Mouse (Mus musculus): ENCODE data around the gene Il2rb. TPM values are rescaled to one million over a fixed set of nuclear protein-coding genes. Genes with fewer than 3 reads are reported as not detected.

The Il2rb gene
- polyA plus RNA-seq, 1 experiment from 2014 or later = not detected

DNA sequence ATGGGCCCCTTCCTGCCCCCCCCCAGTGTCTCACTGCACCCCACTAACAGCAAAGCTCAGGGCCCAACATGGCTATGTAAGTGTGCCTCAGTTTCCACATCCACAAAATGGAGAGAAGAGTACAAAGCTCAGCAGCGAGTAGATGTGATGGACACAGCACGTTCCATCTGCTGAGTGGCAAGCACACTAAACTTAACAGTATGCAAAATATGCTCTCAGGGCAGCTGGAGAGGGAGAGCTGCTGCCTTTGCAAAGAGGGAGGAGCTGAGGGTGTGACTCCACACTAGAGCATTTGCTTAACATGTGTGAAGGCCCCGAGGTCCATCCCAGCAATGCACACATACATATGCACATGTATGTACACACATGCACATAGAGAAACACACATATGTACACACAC, 42.1 kb downstream of the Il2rb start:
- WGBS (ENCODE audit: insufficient replicate concordance) = 79% methylated on average over 3 of the region's 3 CpGs
- H3K4me3 ChIP-seq (ENCODE audit: low read depth, low read length) = no peak overlapping the region
- H3K9me3 ChIP-seq (replicated peaks; ENCODE audit: control insufficient read depth, low read length) = no peaks in the 10 kb centered on the region
- H3K27me3 ChIP-seq (ENCODE audit: control insufficient read depth, insufficient read depth, low read length) = no peaks in the 10 kb centered on the region; the same call in 1 of the 2 replicates
- H3K36me3 ChIP-seq (ENCODE audit: control insufficient read depth, insufficient read depth, low read length) = no peaks in the 10 kb centered on the region
- no peak for ATAC-seq (replicated peaks; ENCODE audit: insufficient number of reproducible peaks, low FRiP score, low TSS enrichment)
- H3K27ac ChIP-seq (ENCODE audit: low read depth, low read length) = no peak overlapping the region
- H3K4me2 ChIP-seq = no peak overlapping the region
- peaks cover 23% of the 10 kb centered on the region for H3K4me1 ChIP-seq (ENCODE audit: control insufficient read depth, insufficient read depth, low read length)
- H3K9ac ChIP-seq (ENCODE audit: low read depth, low read length) = no peak overlapping the region

DNA sequence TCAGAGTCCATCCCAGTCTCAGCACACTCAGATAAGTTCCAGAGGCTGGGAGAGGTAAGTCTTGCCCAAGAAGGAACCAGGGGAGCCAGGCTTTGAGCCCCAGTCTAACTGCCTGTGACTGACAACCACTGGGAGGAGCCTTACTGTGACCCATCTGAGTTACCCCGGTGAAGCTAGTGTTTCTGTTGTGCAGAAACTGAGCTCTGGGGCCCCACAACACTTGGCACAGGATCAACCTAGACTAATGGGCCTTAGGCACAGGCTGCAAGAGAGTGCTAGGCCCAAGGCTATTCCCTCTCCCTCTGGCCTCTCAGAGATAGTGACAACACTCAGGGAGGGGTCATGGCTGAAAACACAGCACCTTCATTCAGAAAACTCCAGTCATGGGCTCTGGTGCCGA, 43.9 kb downstream of the Il2rb start:
- H3K27me3 ChIP-seq (ENCODE audit: control insufficient read depth, insufficient read depth, low read length) = no peaks in the 10 kb centered on the region; the same call in 1 of the 2 replicates
- H3K4me3 ChIP-seq (ENCODE audit: low read depth, low read length) = no peak overlapping the region
- no peak for ATAC-seq (replicated peaks; ENCODE audit: insufficient number of reproducible peaks, low FRiP score, low TSS enrichment)
- H3K9me3 ChIP-seq (replicated peaks; ENCODE audit: control insufficient read depth, low read length) = no peaks in the 10 kb centered on the region
- H3K36me3 ChIP-seq (ENCODE audit: control insufficient read depth, insufficient read depth, low read length) = no peaks in the 10 kb centered on the region
- H3K27ac ChIP-seq (ENCODE audit: low read depth, low read length) = no peak overlapping the region
- H3K9ac ChIP-seq (ENCODE audit: low read depth, low read length) = no peak overlapping the region
- WGBS (ENCODE audit: insufficient replicate concordance) = 76% methylated on average over 2 of the region's 2 CpGs
- peaks cover 23% of the 10 kb centered on the region for H3K4me1 ChIP-seq (ENCODE audit: control insufficient read depth, insufficient read depth, low read length)
- H3K4me2 ChIP-seq = no peak overlapping the region

DNA sequence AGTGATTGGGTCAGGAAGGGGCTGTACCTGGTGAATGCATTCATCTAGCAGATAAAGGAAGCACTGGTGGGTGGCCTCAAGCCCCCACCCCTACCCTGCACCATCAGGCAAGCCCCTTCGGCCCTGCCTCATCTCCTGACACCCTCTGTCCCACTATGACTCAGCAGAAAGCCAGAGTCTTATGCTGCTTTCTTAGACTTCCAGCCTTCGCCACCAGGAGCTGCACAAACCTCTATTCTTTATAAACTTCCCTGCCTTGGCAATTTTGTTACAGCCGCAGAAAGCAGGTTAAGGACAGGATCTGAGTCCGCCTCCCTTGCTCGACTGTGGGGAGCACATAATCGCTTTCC, 44.7 kb downstream of the Il2rb start:
- Histone ChIP-seq H3K27ac (ENCODE audit: low read depth, low read length) (peak overlapping the region; percentile 83), H3K27me3 (ENCODE audit: control insufficient read depth, insufficient read depth, low read length) (no peaks in the 10 kb centered on the region; the same call in 1 of the 2 replicates), H3K9ac (ENCODE audit: low read depth, low read length) (no peak overlapping the region), H3K4me2 (no peak overlapping the region), H3K9me3 (replicated peaks; ENCODE audit: control insufficient read depth, low read length) (no peaks in the 10 kb centered on the region), H3K4me1 (ENCODE audit: control insufficient read depth, insufficient read depth, low read length) (peaks cover 23% of the 10 kb centered on the region), H3K36me3 (ENCODE audit: control insufficient read depth, insufficient read depth, low read length) (no peaks in the 10 kb centered on the region), H3K4me3 (ENCODE audit: low read depth, low read length) (no peak overlapping the region)
- no peak for ATAC-seq (replicated peaks; ENCODE audit: insufficient number of reproducible peaks, low FRiP score, low TSS enrichment)
- WGBS (ENCODE audit: insufficient replicate concordance) = 74% methylated on average over 6 of the region's 6 CpGs

DNA sequence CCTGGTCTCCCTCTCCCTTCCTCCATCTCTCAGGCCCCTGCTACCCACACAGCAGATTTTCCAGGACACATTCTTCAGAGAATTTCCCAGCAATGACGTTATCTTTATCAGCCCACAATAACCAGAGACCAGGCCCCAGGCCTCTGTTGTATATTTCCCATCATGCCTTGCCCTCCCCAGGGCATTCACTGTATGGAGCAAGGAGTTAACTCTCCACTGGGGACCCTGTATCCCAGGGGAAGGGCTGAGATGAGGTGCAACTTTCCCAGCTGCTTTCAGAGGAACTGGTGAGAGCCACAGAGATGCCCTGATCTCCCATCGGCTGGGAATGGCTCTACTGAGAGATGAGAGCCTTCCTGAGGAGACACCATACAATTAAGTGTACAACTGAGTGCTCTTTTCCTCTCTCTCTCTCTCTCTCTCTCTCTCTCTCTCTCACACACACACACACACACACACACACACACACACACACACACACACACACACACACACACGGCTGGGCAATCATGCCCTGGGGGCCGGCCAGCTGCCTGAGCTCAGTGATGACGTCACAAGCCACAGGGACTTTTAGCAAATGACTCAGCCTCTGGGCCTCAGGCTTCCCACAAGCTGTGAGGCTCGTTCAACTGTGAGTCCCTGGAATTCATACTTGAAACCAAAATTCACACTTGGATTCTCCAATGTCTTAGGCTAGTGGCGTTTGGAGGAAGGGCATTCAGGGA, 45.2 kb downstream of the Il2rb start:
- Histone ChIP-seq H3K36me3 (ENCODE audit: control insufficient read depth, insufficient read depth, low read length) (no peaks in the 10 kb centered on the region), H3K9ac (ENCODE audit: low read depth, low read length) (no peak overlapping the region), H3K9me3 (replicated peaks; ENCODE audit: control insufficient read depth, low read length) (no peaks in the 10 kb centered on the region), H3K27me3 (ENCODE audit: control insufficient read depth, insufficient read depth, low read length) (no peaks in the 10 kb centered on the region; the same call in 1 of the 2 replicates), H3K27ac (ENCODE audit: low read depth, low read length) (peak overlapping the region; percentile 83), H3K4me2 (no peak overlapping the region), H3K4me1 (ENCODE audit: control insufficient read depth, insufficient read depth, low read length) (peaks cover 23% of the 10 kb centered on the region), H3K4me3 (ENCODE audit: low read depth, low read length) (no peak overlapping the region)
- no peak; the same call in 1 of the 2 replicates for ATAC-seq (replicated peaks; ENCODE audit: insufficient number of reproducible peaks, low FRiP score, low TSS enrichment)
- WGBS (ENCODE audit: insufficient replicate concordance) = 27% methylated on average over 7 of the region's 7 CpGs

DNA sequence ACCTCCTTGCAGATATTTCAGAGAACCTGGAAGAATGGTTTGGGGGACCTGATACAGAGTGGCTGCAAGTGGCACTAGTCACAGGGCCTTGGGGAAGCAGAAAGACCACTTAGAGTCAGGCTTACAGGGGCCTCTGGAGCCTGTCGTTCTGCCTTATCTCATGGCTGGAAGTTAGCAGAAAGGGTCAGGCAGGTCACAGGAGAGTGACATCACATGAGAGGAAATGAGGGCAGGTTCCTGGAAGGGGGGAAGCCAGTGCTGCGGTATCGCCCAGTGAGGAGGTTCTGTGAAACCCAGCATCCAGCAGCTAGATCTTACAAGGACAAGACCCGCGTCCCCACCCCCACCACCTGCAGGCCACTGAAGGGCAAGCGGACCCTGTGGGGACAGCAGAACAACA, 45.9 kb downstream of the Il2rb start:
- 0 out of 2 replicates have a peak, but pooled peaks have one; percentile 37 for ATAC-seq (replicated peaks; ENCODE audit: insufficient number of reproducible peaks, low FRiP score, low TSS enrichment)
- H3K4me1 ChIP-seq (ENCODE audit: control insufficient read depth, insufficient read depth, low read length) = peaks cover 23% of the 10 kb centered on the region
- no peaks in the 10 kb centered on the region for H3K36me3 ChIP-seq (ENCODE audit: control insufficient read depth, insufficient read depth, low read length)
- no peaks in the 10 kb centered on the region for H3K9me3 ChIP-seq (replicated peaks; ENCODE audit: control insufficient read depth, low read length)
- peak overlapping the region; percentile 22; the same call in 1 of the 2 replicates for H3K9ac ChIP-seq (ENCODE audit: low read depth, low read length)
- H3K27me3 ChIP-seq (ENCODE audit: control insufficient read depth, insufficient read depth, low read length) = no peaks in the 10 kb centered on the region
- H3K4me3 ChIP-seq (ENCODE audit: low read depth, low read length) = no peak overlapping the region
- 26% methylated on average over 6 of the region's 6 CpGs for WGBS (ENCODE audit: insufficient replicate concordance)
- no peak overlapping the region for H3K4me2 ChIP-seq
- peak overlapping the region; percentile 83 for H3K27ac ChIP-seq (ENCODE audit: low read depth, low read length)

DNA sequence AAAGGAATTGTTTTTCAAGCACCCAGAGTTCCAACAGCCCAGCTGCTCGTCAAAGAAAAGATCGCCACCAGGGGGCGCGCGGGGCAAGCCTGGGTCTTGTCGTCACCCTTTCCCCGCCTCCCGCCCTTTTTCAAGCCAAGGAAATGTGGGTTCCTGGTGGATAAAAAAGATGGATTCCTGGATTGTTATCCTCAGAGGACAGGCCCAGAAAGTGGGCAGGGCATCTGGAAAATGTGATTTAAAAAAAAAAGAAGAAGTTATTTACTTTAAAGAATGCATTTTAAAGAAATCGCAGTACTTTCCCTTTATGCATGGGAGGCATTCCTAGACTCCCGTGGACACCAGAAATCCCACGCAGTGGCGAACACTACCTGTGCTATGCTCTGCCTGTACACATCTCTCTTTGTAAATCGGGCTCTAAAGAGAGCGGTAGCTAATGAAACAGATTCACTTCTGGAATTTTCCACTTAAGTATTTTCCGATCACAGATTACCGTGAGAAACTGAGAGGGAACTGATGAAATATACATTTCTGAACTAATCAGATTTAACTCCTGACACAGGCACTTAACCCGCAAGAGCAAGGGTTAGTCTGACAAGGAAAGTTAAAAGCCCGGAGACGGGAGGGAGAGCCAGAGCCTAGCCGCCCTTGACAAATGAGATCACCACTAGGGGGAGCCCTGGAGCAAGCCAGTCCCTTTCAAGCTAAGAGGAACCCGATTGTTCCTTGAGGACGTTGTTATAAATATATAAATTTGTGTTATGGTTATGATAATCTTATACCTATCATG, 47.1 kb downstream of the Il2rb start:
- Histone ChIP-seq H3K4me3 (ENCODE audit: low read depth, low read length) (peak overlapping the region; percentile 28), H3K9ac (ENCODE audit: low read depth, low read length) (peak overlapping the region; percentile 60), H3K27me3 (ENCODE audit: control insufficient read depth, insufficient read depth, low read length) (peaks cover 4% of the 10 kb centered on the region; the same call in 1 of the 2 replicates), H3K4me2 (peak overlapping the region; percentile 76), H3K36me3 (ENCODE audit: control insufficient read depth, insufficient read depth, low read length) (no peaks in the 10 kb centered on the region), H3K4me1 (ENCODE audit: control insufficient read depth, insufficient read depth, low read length) (peaks cover 28% of the 10 kb centered on the region), H3K9me3 (replicated peaks; ENCODE audit: control insufficient read depth, low read length) (no peaks in the 10 kb centered on the region), H3K27ac (ENCODE audit: low read depth, low read length) (peak overlapping the region; percentile 87)
- ATAC-seq (replicated peaks; ENCODE audit: insufficient number of reproducible peaks, low FRiP score, low TSS enrichment) = 0 out of 2 replicates have a peak, but pooled peaks have one; percentile 52
- WGBS (ENCODE audit: insufficient replicate concordance) = 1% methylated on average over 22 of the region's 22 CpGs

DNA sequence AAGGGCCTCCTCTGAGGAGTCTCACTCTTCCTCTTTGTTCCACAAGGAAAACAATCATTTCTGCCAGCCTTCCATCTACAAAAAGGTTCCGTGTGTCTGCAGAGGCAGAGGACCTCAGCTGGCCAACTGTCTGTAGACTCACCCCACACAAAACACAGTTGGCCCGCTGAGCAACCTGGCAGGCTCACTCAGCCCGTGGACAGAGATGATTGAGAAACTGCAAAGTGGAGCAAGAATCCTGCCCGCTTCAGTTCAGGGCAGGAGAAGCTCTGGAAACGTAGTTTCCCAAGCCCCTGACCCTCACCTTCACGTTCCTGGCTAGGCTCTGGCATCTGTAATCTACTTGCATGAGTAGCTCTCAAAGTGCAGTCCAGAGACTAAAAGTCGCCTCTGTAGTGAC, 48.0 kb downstream of the Il2rb start:
- 40% methylated on average over 7 of the region's 7 CpGs for WGBS (ENCODE audit: insufficient replicate concordance)

DNA sequence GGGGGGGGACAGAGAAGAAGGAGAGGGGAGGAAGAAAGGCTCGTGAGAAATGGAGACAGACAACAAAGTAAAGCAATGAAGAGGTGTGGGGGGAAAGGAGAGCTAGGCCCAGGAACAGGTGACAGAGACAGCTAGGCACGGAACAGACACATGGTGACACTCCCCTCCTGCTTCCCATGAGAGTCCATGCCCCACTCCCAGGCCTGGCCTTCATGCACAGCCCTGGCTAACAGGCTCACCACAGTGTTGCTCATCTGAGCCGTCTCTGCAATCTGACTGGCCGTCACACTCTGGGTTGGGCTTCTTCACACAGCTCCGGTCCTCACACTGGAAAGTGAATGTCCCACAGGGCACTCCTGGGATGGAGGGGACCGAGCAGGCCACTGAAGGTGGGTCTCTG, 51.2 kb downstream of the Il2rb start:
- WGBS (ENCODE audit: insufficient replicate concordance) = 44% methylated on average over 6 of the region's 6 CpGs
- no peak overlapping the region for H3K27ac ChIP-seq (ENCODE audit: low read depth, low read length)
- no peak for ATAC-seq (replicated peaks; ENCODE audit: insufficient number of reproducible peaks, low FRiP score, low TSS enrichment)
- peaks cover 4% of the 10 kb centered on the region; the same call in 1 of the 2 replicates for H3K27me3 ChIP-seq (ENCODE audit: control insufficient read depth, insufficient read depth, low read length)
- peaks cover 18% of the 10 kb centered on the region for H3K4me1 ChIP-seq (ENCODE audit: control insufficient read depth, insufficient read depth, low read length)
- H3K9me3 ChIP-seq (replicated peaks; ENCODE audit: control insufficient read depth, low read length) = no peaks in the 10 kb centered on the region
- no peak overlapping the region for H3K9ac ChIP-seq (ENCODE audit: low read depth, low read length)
- H3K4me2 ChIP-seq = no peak overlapping the region
- no peak overlapping the region for H3K4me3 ChIP-seq (ENCODE audit: low read depth, low read length)
- no peaks in the 10 kb centered on the region for H3K36me3 ChIP-seq (ENCODE audit: control insufficient read depth, insufficient read depth, low read length)

More for the DNA sequence above, 48.0 kb downstream of the Il2rb start:
- H3K4me3 ChIP-seq (ENCODE audit: low read depth, low read length) = no peak overlapping the region
- no peaks in the 10 kb centered on the region for H3K36me3 ChIP-seq (ENCODE audit: control insufficient read depth, insufficient read depth, low read length)
- H3K27ac ChIP-seq (ENCODE audit: low read depth, low read length) = no peak overlapping the region
- H3K27me3 ChIP-seq (ENCODE audit: control insufficient read depth, insufficient read depth, low read length) = peaks cover 4% of the 10 kb centered on the region; the same call in 1 of the 2 replicates
- H3K4me2 ChIP-seq = no peak overlapping the region
- no peak for ATAC-seq (replicated peaks; ENCODE audit: insufficient number of reproducible peaks, low FRiP score, low TSS enrichment)
- no peaks in the 10 kb centered on the region for H3K9me3 ChIP-seq (replicated peaks; ENCODE audit: control insufficient read depth, low read length)
- H3K4me1 ChIP-seq (ENCODE audit: control insufficient read depth, insufficient read depth, low read length) = peaks cover 28% of the 10 kb centered on the region
- no peak overlapping the region for H3K9ac ChIP-seq (ENCODE audit: low read depth, low read length)
